Mouse (Mus musculus): Measurements from ENCODE around the gene Tgfb2.

The Tgfb2 gene

DNA sequence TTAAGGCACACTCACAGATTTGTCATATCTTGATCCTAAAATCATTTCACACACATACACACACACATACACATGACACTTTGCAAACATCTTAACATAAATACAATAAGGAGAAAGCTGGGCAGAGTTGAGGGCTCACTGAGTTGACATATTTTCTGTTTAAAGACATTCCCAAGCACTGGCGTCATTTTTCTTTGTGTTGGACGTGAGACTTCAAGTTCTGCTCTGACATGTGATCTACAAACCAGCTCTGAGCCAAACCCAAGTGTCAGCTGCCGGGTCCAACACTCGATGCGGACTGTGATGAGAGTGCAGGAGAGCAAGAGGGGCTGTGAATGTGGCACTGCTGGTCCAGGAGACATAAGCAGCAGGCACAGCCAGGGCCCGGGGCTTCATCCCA is 123.7 kb downstream of the Tgfb2 start:
- peak; percentile 37 for DNase-seq (ENCODE audit: low read depth)

DNA sequence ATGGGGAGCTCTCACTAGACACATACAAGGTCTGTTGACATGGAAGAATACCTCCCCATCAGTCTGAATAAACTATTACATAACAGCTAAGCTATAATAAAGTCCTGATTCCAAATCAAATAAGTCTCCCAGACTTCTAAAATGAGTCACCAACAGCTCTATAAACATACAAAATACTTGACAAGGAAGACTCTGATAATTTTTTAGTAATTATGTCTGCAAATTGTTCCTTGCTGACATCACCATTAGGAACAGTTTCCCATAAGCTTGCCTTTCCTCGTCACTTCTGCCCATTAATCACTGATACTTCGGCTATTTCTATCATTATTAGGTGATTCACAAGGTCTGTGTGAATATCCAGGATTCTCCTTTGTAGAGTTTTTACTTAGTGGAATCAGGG is 124.1 kb downstream of the Tgfb2 start:
- DNase-seq (ENCODE audit: low read depth) = no peak

DNA sequence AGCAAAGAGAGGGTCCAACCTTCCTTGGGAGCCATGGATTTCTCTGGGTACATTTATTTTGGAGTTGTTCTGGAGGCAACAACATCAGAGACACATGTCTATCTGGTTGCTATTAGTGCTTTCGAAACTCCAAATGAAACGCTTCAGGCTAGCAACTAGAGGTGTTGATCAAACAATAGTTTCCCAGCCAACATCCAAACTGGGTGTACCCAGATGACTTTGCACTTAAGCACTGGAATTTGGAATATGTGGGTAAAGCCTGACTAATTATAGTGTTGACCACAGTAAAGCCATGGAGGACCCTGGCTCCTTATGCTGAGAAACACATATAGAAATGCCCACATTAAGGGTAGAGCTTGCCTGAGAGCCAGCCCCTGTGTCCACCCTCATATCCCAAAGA is 124.7 kb downstream of the Tgfb2 start:
- peak; percentile 27 for DNase-seq (ENCODE audit: low read depth)

DNA sequence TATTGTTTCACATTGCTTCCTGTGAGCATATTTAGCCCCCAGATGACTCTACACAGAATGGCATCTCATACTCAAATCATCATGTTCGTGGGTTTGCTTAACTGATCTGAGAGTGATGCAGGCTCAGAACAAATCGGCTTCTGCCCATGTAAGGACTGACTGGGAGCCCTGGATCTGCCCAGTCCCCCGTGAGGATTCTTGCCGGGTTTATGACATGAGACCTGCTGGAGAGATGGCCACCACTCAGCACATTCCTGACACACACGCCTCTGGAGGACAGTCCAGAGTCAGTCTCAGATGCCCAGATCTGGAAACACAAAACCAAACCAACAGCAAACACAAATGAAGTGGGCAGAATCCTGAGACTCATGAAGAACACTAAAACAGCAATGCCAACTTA is 128.5 kb downstream of the Tgfb2 start:
- DNase-seq (ENCODE audit: low read depth) = no peak

DNA sequence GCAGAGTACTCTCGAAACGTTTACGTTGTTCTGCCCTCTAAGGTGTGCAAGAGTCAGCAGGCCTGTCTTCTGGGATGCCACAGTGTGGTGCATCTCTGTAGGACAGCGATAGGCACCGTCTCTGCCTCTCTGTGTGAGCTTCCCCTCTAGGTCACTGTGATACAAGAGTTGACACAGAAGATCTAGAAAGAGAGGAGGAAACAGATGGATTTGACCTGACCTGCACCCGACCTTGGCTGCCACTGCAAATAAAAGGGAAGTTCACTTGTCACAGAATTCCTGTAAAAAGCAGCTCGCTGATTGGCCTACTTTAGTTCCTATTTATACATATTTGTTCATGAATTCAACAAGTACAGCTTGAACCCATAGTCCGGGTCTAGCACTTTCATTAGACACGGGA is 130.2 kb downstream of the Tgfb2 start:
- DNase-seq (ENCODE audit: low read depth) = no peak

DNA sequence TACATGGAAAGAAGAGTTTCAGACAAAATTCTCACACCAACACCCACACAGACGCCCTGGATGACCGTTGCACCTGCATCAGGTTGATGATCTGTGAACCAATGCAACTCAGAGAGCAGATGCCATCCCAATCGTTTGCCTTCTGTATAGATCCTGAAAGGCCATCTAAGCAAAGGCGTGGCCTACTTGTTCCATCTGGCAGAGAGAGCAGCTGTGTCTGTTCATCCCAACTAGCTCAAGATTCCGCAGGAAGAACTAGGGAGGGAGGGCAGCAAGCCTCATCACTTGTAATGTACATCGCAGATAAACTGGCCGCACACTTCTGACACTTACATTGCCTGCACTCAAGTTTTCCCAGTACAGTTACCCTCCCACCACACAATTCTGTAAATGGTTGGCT is 130.7 kb downstream of the Tgfb2 start:
- no peak for DNase-seq (ENCODE audit: low read depth)

All from NIH3T3 (cell line).